Mouse (Mus musculus) thymus, adult 2 months (tissue): ENCODE results near the gene Atg9b.

Experiments
- CTCF ChIP-seq: fragments of 200-500 bp; IDR thresholded peaks from 2 replicates; pipeline ENCODE4 v1.5.1; 2012; ENCODE audit warnings: mild to moderate bottlenecking, control low read depth, low read length, moderate library complexity, borderline replicate concordance; ENCODE audit not compliant: control insufficient read depth, poor library complexity, insufficient read depth; ENCODE audit errors: extremely low read depth
- POLR2A ChIP-seq: fragments of 200-500 bp; IDR thresholded peaks from 2 replicates; pipeline ENCODE4 v1.6.1; 2012; ENCODE audit warnings: mild to moderate bottlenecking, low read length, control low read depth, moderate library complexity; ENCODE audit not compliant: control insufficient read depth, poor library complexity, insufficient read depth; ENCODE audit errors: extremely low read depth

DNA sequence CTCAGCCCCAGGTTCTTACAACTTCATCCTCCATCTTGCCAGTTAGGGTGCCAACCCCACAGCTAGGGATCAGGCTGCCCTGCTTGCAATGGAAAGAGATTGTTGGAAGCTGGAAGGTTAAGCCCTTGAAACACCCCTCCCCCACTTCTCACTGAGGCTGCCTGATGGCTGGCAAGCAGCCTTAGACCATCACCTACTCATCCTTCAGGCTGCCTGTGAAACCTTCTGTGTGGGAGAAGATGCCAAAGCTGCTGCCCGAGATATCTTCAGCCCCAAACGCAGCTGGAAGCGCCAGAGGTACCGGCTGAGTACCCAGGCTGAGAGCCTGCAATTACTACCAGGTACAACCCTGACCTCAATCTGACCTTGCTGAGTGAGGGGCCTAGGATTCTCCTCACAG lies 12.4 kb downstream of the Atg9b start:
- TF ChIP-seq CTCF (no peak), POLR2A (no peak)
